Mouse (Mus musculus) intestine, embryonic 14.5 days (tissue): ENCODE measurements at regions not wholly inside any gene's neighbourhood (a gene's known extent, or its start where the extent isn't known, plus 50 kb on each side); places are given as distances from the start of the nearest gene placed in this dataset.

Experiments used
- ATAC-seq: fragments of 200-750 bp; cut with Nextera tagmentation; replicated peaks from 2 replicates; pipeline ENCODE4 v1.8.0; 2017; ENCODE audit warnings: low read depth, moderate number of reproducible peaks, moderate TSS enrichment, moderate library complexity; ENCODE audit not compliant: low FRiP score, low TSS enrichment
- DNase-seq: peaks from one replicate; pipeline ENCODE4 v3.0.0-alpha.2; 2018; ENCODE audit warnings: low spot score
- H3K27ac ChIP-seq: fragments of 300-500 bp; sonication (generic); 2 replicates; pipeline ENCODE4 v1.5.1; 2014; ENCODE audit warnings: low read depth, mild to moderate bottlenecking, control low read depth
- H3K27me3 ChIP-seq: fragments of 300-500 bp; sonication (generic); replicated peaks from 2 replicates; pipeline ENCODE4 v1.6.1; 2014; ENCODE audit warnings: low read length, control low read depth; ENCODE audit not compliant: control insufficient read depth, insufficient read depth
- H3K36me3 ChIP-seq: fragments of 300-500 bp; sonication (generic); 2 replicates; pipeline ENCODE4 v1.6.1; 2014; ENCODE audit warnings: low read length, control low read depth; ENCODE audit not compliant: control insufficient read depth, insufficient read depth
- H3K4me1 ChIP-seq: fragments of 300-500 bp; sonication (generic); replicated peaks from 2 replicates; pipeline ENCODE4 v1.6.1; 2014; ENCODE audit warnings: low read length, control low read depth, mixed read lengths; ENCODE audit not compliant: control insufficient read depth, insufficient read depth
- H3K4me2 ChIP-seq: fragments of 300-500 bp; sonication (generic); 2 replicates; pipeline ENCODE4 v1.6.1; 2014; ENCODE audit warnings: low read length
- H3K4me3 ChIP-seq: fragments of 300-500 bp; sonication (generic); 2 replicates; pipeline ENCODE4 v1.5.1; 2014; ENCODE audit warnings: low read depth, low read length, control low read depth, mixed read lengths
- H3K9ac ChIP-seq: fragments of 300-500 bp; sonication (generic); 2 replicates; pipeline ENCODE4 v1.6.1; 2014; ENCODE audit warnings: mild to moderate bottlenecking, low read length
- H3K9me3 ChIP-seq: fragments of 300-500 bp; sonication (generic); 2 replicates; pipeline ENCODE4 v1.6.1; 2016; ENCODE audit warnings: low read length, control low read depth; ENCODE audit not compliant: control insufficient read depth
- WGBS: fragments of 180-500 bp; shearing (Covaris S2); extraction: QIAGEN DNeasy Blood & Tissue Kit; methylation state at CpG from one replicate; pipeline ENCODE4 v1.1.7; 2014; 5-methylcytosine and 5-hydroxymethylcytosine counted together

- H3K4me3 ChIP-seq: no peak overlapping the region
- no peaks in the 10 kb centered on the region for H3K27me3 ChIP-seq
These were observed 197.9 kb upstream of the Cdh11 start for GRCm38 (mm10) chr8:102983220-102983909.

GRCm38 (mm10) chr8:102983910-102984225 is 198.4 kb upstream of the Cdh11 start:
- Histone ChIP-seq H3K27me3 (no peaks in the 10 kb centered on the region), H3K36me3 (no peaks in the 10 kb centered on the region), H3K4me2 (no peak overlapping the region), H3K4me1 (no peaks in the 10 kb centered on the region), H3K27ac (no peak overlapping the region), H3K4me3 (no peak overlapping the region), H3K9me3 (no peaks in the 10 kb centered on the region), H3K9ac (no peak overlapping the region)
- WGBS: 53% methylated on average over 3 of the region's 3 CpGs
- ATAC-seq (no peak), DNase-seq (no peak)

More at GRCm38 (mm10) chr8:102983220-102983909, 197.9 kb upstream of the Cdh11 start:
- DNase-seq: no peak
- WGBS: 23% methylated on average over 3 of the region's 3 CpGs
- Histone ChIP-seq H3K27ac (no peak overlapping the region), H3K9ac (no peak overlapping the region), H3K4me2 (no peak overlapping the region), H3K36me3 (no peaks in the 10 kb centered on the region), H3K9me3 (no peaks in the 10 kb centered on the region), H3K4me1 (no peaks in the 10 kb centered on the region)
- no peak for ATAC-seq

GRCm38 (mm10) chr8:103007284-103007984 is 222.0 kb upstream of the Cdh11 start:
- no peaks in the 10 kb centered on the region for H3K36me3 ChIP-seq
- no peak overlapping the region for H3K4me2 ChIP-seq
- H3K4me3 ChIP-seq: no peak overlapping the region
- no peaks in the 10 kb centered on the region for H3K4me1 ChIP-seq
- H3K9ac ChIP-seq: no peak overlapping the region
- H3K27me3 ChIP-seq: no peaks in the 10 kb centered on the region
- 48% methylated on average over 2 of the region's 2 CpGs for WGBS
- DNase-seq (no peak), ATAC-seq (no peak)
- H3K27ac ChIP-seq: no peak overlapping the region
- H3K9me3 ChIP-seq: no peaks in the 10 kb centered on the region

GRCm38 (mm10) chr8:103019121-103019520 is 233.7 kb upstream of the Cdh11 start:
- Histone ChIP-seq H3K4me2 (no peak overlapping the region), H3K4me1 (no peaks in the 10 kb centered on the region), H3K27ac (no peak overlapping the region), H3K9me3 (no peaks in the 10 kb centered on the region), H3K27me3 (no peaks in the 10 kb centered on the region), H3K9ac (no peak overlapping the region), H3K4me3 (no peak overlapping the region), H3K36me3 (no peaks in the 10 kb centered on the region)
- ATAC-seq (no peak), DNase-seq (no peak)
- WGBS: 75% methylated on average over 4 of the region's 4 CpGs

- no peak overlapping the region for H3K27ac ChIP-seq
- WGBS: 76% methylated on average over 1 of the region's 1 CpGs
- no peaks in the 10 kb centered on the region for H3K4me1 ChIP-seq
- no peak overlapping the region for H3K4me2 ChIP-seq
- H3K9ac ChIP-seq: no peak overlapping the region
- no peak overlapping the region for H3K4me3 ChIP-seq
- no peaks in the 10 kb centered on the region for H3K9me3 ChIP-seq
- DNase-seq (no peak), ATAC-seq (no peak)
- no peaks in the 10 kb centered on the region for H3K27me3 ChIP-seq
- no peaks in the 10 kb centered on the region for H3K36me3 ChIP-seq
These were observed 237.8 kb upstream of the Cdh11 start for GRCm38 (mm10) chr8:103023237-103023636.

GRCm38 (mm10) chr8:103031708-103032107 is 246.3 kb upstream of the Cdh11 start:
- no peak overlapping the region for H3K27ac ChIP-seq
- no peak for DNase-seq

GRCm38 (mm10) chr8:103033956-103034355 is 248.5 kb upstream of the Cdh11 start:
- no peaks in the 10 kb centered on the region for H3K9me3 ChIP-seq
- no peak for DNase-seq
- no peak for ATAC-seq
- H3K27ac ChIP-seq: no peak overlapping the region
- H3K9ac ChIP-seq: no peak overlapping the region
- peaks cover 3% of the 10 kb centered on the region; the same call in 1 of the 2 replicates for H3K4me1 ChIP-seq
- H3K27me3 ChIP-seq: no peaks in the 10 kb centered on the region
- no peak overlapping the region for H3K4me3 ChIP-seq
- no peaks in the 10 kb centered on the region for H3K36me3 ChIP-seq
- WGBS: 33% methylated on average over 3 of the region's 3 CpGs
- H3K4me2 ChIP-seq: no peak overlapping the region

More at GRCm38 (mm10) chr8:103031708-103032107, 246.3 kb upstream of the Cdh11 start:
- H3K4me3 ChIP-seq: no peak overlapping the region
- no peaks in the 10 kb centered on the region for H3K9me3 ChIP-seq
- WGBS: 58% methylated on average over 1 of the region's 1 CpGs
- H3K4me1 ChIP-seq: peaks cover 3% of the 10 kb centered on the region; the same call in 1 of the 2 replicates
- no peaks in the 10 kb centered on the region for H3K36me3 ChIP-seq
- ATAC-seq: no peak
- H3K27me3 ChIP-seq: no peaks in the 10 kb centered on the region
- no peak overlapping the region for H3K9ac ChIP-seq
- H3K4me2 ChIP-seq: no peak overlapping the region

GRCm38 (mm10) chr8:103072079-103072635 is 286.7 kb upstream of the Cdh11 start:
- no peak overlapping the region for H3K9ac ChIP-seq
- no peak overlapping the region for H3K27ac ChIP-seq
- 83% methylated on average over 5 of the region's 5 CpGs for WGBS
- H3K4me3 ChIP-seq: no peak overlapping the region
- no peak for DNase-seq
- H3K9me3 ChIP-seq: no peaks in the 10 kb centered on the region
- no peak for ATAC-seq
- H3K36me3 ChIP-seq: no peaks in the 10 kb centered on the region
- H3K4me1 ChIP-seq: no peaks in the 10 kb centered on the region
- no peaks in the 10 kb centered on the region for H3K27me3 ChIP-seq
- no peak overlapping the region for H3K4me2 ChIP-seq
